Mouse (Mus musculus): ENCODE measurements around the gene Wipi2. TPM values are rescaled to one million over a fixed set of nuclear protein-coding genes. Genes with fewer than 3 reads are reported as not detected.

The Wipi2 gene
- polyA plus RNA-seq, 1 experiment: 52.0 TPM

DNA sequence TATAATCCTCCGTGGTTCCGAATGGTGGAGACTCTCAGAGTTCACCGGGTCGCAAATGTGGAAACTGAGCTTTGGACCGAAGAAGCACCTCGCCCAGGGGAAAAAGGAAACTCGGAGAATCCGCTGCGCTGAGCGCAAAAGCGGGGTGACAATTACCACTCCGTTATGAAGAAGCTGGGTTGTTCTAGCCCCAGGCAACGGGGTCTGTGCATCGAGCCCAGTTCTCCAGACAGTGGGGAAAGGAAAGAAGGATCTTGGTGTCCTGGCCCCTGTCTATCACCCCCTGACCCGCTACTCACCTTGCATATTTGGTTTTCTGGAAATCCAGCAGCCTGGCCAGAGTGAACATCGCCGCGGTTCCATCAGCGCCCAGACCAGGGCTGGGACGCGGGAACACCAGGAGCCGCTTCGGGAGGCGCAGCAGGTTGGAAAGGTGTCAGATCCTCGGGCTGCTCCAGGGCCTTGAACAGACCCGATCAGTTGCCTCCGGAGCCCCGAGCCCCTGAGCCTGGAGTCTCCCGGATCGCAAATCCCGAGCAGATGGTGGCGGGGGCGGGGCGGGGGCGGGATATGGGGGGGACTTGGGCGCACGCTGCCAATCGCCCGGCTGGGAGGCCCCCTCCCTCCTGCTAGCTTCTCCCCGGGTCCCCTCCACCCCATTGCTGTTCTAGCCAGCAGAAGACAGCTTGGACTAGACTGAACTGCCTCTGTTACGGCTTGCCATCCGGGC, 19.1 kb upstream of the Wipi2 start, which contains the start of gene Mmd2:
Gene Mmd2 (minus strand): TSS at position 542 of the 730 bp plus-strand sequence.
- Histone ChIP-seq H3K27me3 (ENCODE audit: control insufficient read depth, insufficient read depth, insufficient read length) (peaks cover 79% of the 10 kb centered on the region), H3K36me3 (ENCODE audit: control insufficient read depth, insufficient read depth) (no peaks in the 10 kb centered on the region), H3K4me2 (ENCODE audit: low read depth) (no peak within 1 kb of the TSS), H3K4me3 (no peak within 1 kb of the TSS), H3K79me2 (ENCODE audit: control insufficient read depth, insufficient read depth) (no peaks in the 10 kb centered on the region), H3ac (ENCODE audit: control insufficient read depth, insufficient read length) (no peak within 1 kb of the TSS)
- TF ChIP-seq POLR2AphosphoS2 (IDR thresholded peaks at IDR 0.05; ENCODE audit: insufficient read length, low read depth) (no peak), E2F4 (IDR thresholded peaks at IDR 0.05; ENCODE audit: insufficient read depth) (no peak), TCF12 (IDR thresholded peaks at IDR 0.05; ENCODE audit: insufficient read depth, poor library complexity, severe bottlenecking) (no peak), MAX (IDR thresholded peaks at IDR 0.05; ENCODE audit: low read depth) (no peak), POLR2A (IDR thresholded peaks at IDR 0.05; ENCODE audit: insufficient read length, low read depth) (no peak), MYOD1 (IDR thresholded peaks at IDR 0.05; ENCODE audit: control insufficient read depth in 1 of 3, insufficient read length in 2 of 3, low read depth in 2 of 3) (no peak), REST (IDR thresholded peaks at IDR 0.05; ENCODE audit: insufficient read depth, insufficient read length) (no peak), SRF (IDR thresholded peaks at IDR 0.05; ENCODE audit: control insufficient read depth, insufficient read length, low read depth) (no peak), CEBPB (IDR thresholded peaks at IDR 0.05; ENCODE audit: insufficient read depth, poor library complexity, severe bottlenecking) (no peak), USF1 (IDR thresholded peaks at IDR 0.05; ENCODE audit: low read depth) (no peak), TCF3 (IDR thresholded peaks at IDR 0.05; ENCODE audit: insufficient read length, low read depth) (no peak), MYOG (IDR thresholded peaks at IDR 0.05; ENCODE audit: control insufficient read depth in 1 of 3, insufficient read depth in 1 of 3, insufficient read length in 2 of 3, low read depth in 2 of 3) (no peak)

DNA sequence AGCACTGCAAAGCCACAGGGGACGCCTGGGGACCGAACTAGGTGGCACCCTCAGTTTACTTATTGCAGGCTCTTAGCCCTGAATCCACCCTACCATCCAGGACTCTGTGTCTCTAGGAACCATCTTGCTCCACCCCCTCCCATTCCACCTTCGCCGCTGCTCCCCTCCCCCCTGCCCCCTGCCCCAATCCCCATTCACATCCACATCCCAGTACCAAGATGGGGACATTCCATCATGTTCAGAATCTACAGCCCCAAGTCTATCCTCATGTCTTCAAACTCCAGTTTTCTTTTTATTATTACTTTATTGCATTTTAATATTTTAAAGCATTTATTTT, 18.5 kb upstream of the Wipi2 start:
- H3K36me3 ChIP-seq (ENCODE audit: control insufficient read depth, insufficient read depth): no peaks in the 10 kb centered on the region
- peaks cover 77% of the 10 kb centered on the region for H3K27me3 ChIP-seq (ENCODE audit: control insufficient read depth, insufficient read depth, insufficient read length)
- TF ChIP-seq POLR2A (IDR thresholded peaks at IDR 0.05; ENCODE audit: insufficient read length, low read depth): no peak
- no peak for TF ChIP-seq TCF3 (IDR thresholded peaks at IDR 0.05; ENCODE audit: insufficient read length, low read depth)
- TF ChIP-seq USF1 (IDR thresholded peaks at IDR 0.05; ENCODE audit: low read depth): no peak

GRCm38 (mm10) chr5:142610362-142610761, 17.1 kb upstream of the Wipi2 start:
- Histone ChIP-seq H3K79me2 (ENCODE audit: control insufficient read depth, insufficient read depth) (no peaks in the 10 kb centered on the region), H3ac (ENCODE audit: control insufficient read depth, insufficient read length) (no peak overlapping the region), H3K4me2 (ENCODE audit: low read depth) (no peak overlapping the region), H3K27me3 (ENCODE audit: control insufficient read depth, insufficient read depth, insufficient read length) (peaks cover 75% of the 10 kb centered on the region), H3K4me3 (no peak overlapping the region), H3K36me3 (ENCODE audit: control insufficient read depth, insufficient read depth) (no peaks in the 10 kb centered on the region)
- TF ChIP-seq MYOG (IDR thresholded peaks at IDR 0.05; ENCODE audit: control insufficient read depth in 1 of 3, insufficient read depth in 1 of 3, insufficient read length in 2 of 3, low read depth in 2 of 3) (no peak), REST (IDR thresholded peaks at IDR 0.05; ENCODE audit: insufficient read depth, insufficient read length) (no peak), TCF3 (IDR thresholded peaks at IDR 0.05; ENCODE audit: insufficient read length, low read depth) (no peak), SRF (IDR thresholded peaks at IDR 0.05; ENCODE audit: control insufficient read depth, insufficient read length, low read depth) (no peak), POLR2AphosphoS2 (IDR thresholded peaks at IDR 0.05; ENCODE audit: insufficient read length, low read depth) (no peak), E2F4 (IDR thresholded peaks at IDR 0.05; ENCODE audit: insufficient read depth) (no peak), TCF12 (IDR thresholded peaks at IDR 0.05; ENCODE audit: insufficient read depth, poor library complexity, severe bottlenecking) (no peak), MAX (IDR thresholded peaks at IDR 0.05; ENCODE audit: low read depth) (no peak), USF1 (IDR thresholded peaks at IDR 0.05; ENCODE audit: low read depth) (no peak), CEBPB (IDR thresholded peaks at IDR 0.05; ENCODE audit: insufficient read depth, poor library complexity, severe bottlenecking) (no peak), POLR2A (IDR thresholded peaks at IDR 0.05; ENCODE audit: insufficient read length, low read depth) (no peak), MYOD1 (IDR thresholded peaks at IDR 0.05; ENCODE audit: control insufficient read depth in 1 of 3, insufficient read length in 2 of 3, low read depth in 2 of 3) (no peak)

More for the DNA sequence above, 18.5 kb upstream of the Wipi2 start:
- Histone ChIP-seq H3ac (ENCODE audit: control insufficient read depth, insufficient read length) (no peak overlapping the region), H3K4me3 (no peak overlapping the region), H3K4me2 (ENCODE audit: low read depth) (no peak overlapping the region), H3K79me2 (ENCODE audit: control insufficient read depth, insufficient read depth) (no peaks in the 10 kb centered on the region)

DNA sequence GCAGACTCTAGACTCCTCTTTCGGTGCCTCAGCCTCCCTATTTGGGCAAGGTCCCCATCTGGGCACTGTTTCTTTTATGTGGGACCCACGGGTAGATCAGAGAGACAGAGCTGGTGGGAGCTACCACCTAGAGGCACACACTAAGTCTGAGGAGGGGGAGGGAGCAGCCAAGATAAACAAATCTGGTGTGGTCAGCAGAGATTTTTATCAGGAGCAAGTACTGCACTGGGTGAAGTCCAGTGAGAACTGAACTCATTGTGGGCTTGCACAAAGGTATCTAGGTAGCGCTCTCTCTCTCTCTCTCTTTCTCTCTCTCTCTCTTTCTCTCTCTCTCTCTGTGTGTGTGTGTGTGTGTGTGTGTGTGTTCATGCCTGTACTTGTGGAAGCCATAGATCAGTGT, 13.0 kb upstream of the Wipi2 start:
- no peaks in the 10 kb centered on the region for H3K79me2 ChIP-seq (ENCODE audit: control insufficient read depth, insufficient read depth)
- TF ChIP-seq SRF (IDR thresholded peaks at IDR 0.05; ENCODE audit: control insufficient read depth, insufficient read length, low read depth) (no peak), CEBPB (IDR thresholded peaks at IDR 0.05; ENCODE audit: insufficient read depth, poor library complexity, severe bottlenecking) (no peak), POLR2AphosphoS2 (IDR thresholded peaks at IDR 0.05; ENCODE audit: insufficient read length, low read depth) (no peak), E2F4 (IDR thresholded peaks at IDR 0.05; ENCODE audit: insufficient read depth) (no peak), MYOG (IDR thresholded peaks at IDR 0.05; ENCODE audit: control insufficient read depth in 1 of 3, insufficient read depth in 1 of 3, insufficient read length in 2 of 3, low read depth in 2 of 3) (no peak), USF1 (IDR thresholded peaks at IDR 0.05; ENCODE audit: low read depth) (no peak), POLR2A (IDR thresholded peaks at IDR 0.05; ENCODE audit: insufficient read length, low read depth) (no peak), MAX (IDR thresholded peaks at IDR 0.05; ENCODE audit: low read depth) (no peak), TCF12 (IDR thresholded peaks at IDR 0.05; ENCODE audit: insufficient read depth, poor library complexity, severe bottlenecking) (no peak), TCF3 (IDR thresholded peaks at IDR 0.05; ENCODE audit: insufficient read length, low read depth) (no peak), REST (IDR thresholded peaks at IDR 0.05; ENCODE audit: insufficient read depth, insufficient read length) (no peak)
- H3K36me3 ChIP-seq (ENCODE audit: control insufficient read depth, insufficient read depth): no peaks in the 10 kb centered on the region
- H3K4me2 ChIP-seq (ENCODE audit: low read depth): no peak overlapping the region
- no peak overlapping the region for H3K4me3 ChIP-seq
- H3ac ChIP-seq (ENCODE audit: control insufficient read depth, insufficient read length): no peak overlapping the region
- H3K27me3 ChIP-seq (ENCODE audit: control insufficient read depth, insufficient read depth, insufficient read length): peaks cover 50% of the 10 kb centered on the region

All from myocyte (in vitro differentiated cells).